Mouse (Mus musculus): ENCODE data around the gene Cenpt. TPM values are rescaled to one million over a fixed set of nuclear protein-coding genes. Genes with fewer than 3 reads are reported as not detected.

The Cenpt gene
- polyA plus RNA-seq (2014; fragmentation: Nextera tagmentation; extraction: Ambion mirVana) = 45.7 and 47.9 TPM in 2 replicates

GRCm38 (mm10) chr8:105853178-105853577 lies at the start of gene Cenpt:
Gene Cenpt, minus strand, starts transcription at chr8:105853278.
- Histone ChIP-seq H3K36me3 (ENCODE audit: control insufficient read depth, insufficient read depth, low read length) (peaks cover 4% of the 10 kb centered on the region; the same call in 1 of the 2 replicates), H3K9me3 (replicated peaks; ENCODE audit: control insufficient read depth, low read length) (no peaks in the 10 kb centered on the region), H3K4me1 (ENCODE audit: control insufficient read depth, insufficient read depth, low read length) (peaks cover 29% of the 10 kb centered on the region), H3K4me3 (ENCODE audit: low read depth, low read length) (no peak within 1 kb of the TSS), H3K27ac (ENCODE audit: low read depth, low read length) (no peak within 1 kb of the TSS), H3K27me3 (ENCODE audit: control insufficient read depth, insufficient read depth, low read length) (no peaks in the 10 kb centered on the region), H3K9ac (ENCODE audit: low read depth, low read length) (no peak within 1 kb of the TSS), H3K4me2 (no peak within 1 kb of the TSS)
- WGBS (ENCODE audit: insufficient replicate concordance) = 84% methylated on average over 3 of the region's 3 CpGs
- ATAC-seq (replicated peaks; ENCODE audit: insufficient number of reproducible peaks, low FRiP score, low TSS enrichment) = no peak

- Histone ChIP-seq H3K9me3 (replicated peaks; ENCODE audit: control insufficient read depth, low read length) (no peaks in the 10 kb centered on the region), H3K4me3 (ENCODE audit: low read depth, low read length) (peak overlapping the region; percentile 79), H3K4me1 (ENCODE audit: control insufficient read depth, insufficient read depth, low read length) (peaks cover 5% of the 10 kb centered on the region), H3K9ac (ENCODE audit: low read depth, low read length) (peak overlapping the region; percentile 100), H3K4me2 (peak overlapping the region; percentile 92), H3K36me3 (ENCODE audit: control insufficient read depth, insufficient read depth, low read length) (no peaks in the 10 kb centered on the region), H3K27me3 (ENCODE audit: control insufficient read depth, insufficient read depth, low read length) (no peaks in the 10 kb centered on the region), H3K27ac (ENCODE audit: low read depth, low read length) (peak overlapping the region; percentile 82)
- 29% methylated on average over 16 of the region's 16 CpGs for WGBS (ENCODE audit: insufficient replicate concordance)
- ATAC-seq (replicated peaks; ENCODE audit: insufficient number of reproducible peaks, low FRiP score, low TSS enrichment) = no peak
Measured at GRCm38 (mm10) chr8:105900941-105901616, 48.0 kb upstream of the Cenpt start.

- H3K27ac ChIP-seq (ENCODE audit: low read depth, low read length) = peak within 1 kb of the TSS; percentile 82
- ATAC-seq (replicated peaks; ENCODE audit: insufficient number of reproducible peaks, low FRiP score, low TSS enrichment) = peak; percentile 88
- H3K9me3 ChIP-seq (replicated peaks; ENCODE audit: control insufficient read depth, low read length) = no peaks in the 10 kb centered on the region
- H3K36me3 ChIP-seq (ENCODE audit: control insufficient read depth, insufficient read depth, low read length) = no peaks in the 10 kb centered on the region
- H3K27me3 ChIP-seq (ENCODE audit: control insufficient read depth, insufficient read depth, low read length) = no peaks in the 10 kb centered on the region
- H3K9ac ChIP-seq (ENCODE audit: low read depth, low read length) = peak within 1 kb of the TSS; percentile 100
- peaks cover 5% of the 10 kb centered on the region for H3K4me1 ChIP-seq (ENCODE audit: control insufficient read depth, insufficient read depth, low read length)
- WGBS (ENCODE audit: insufficient replicate concordance) = under 1% methylated on average over 68 of the region's 68 CpGs
- H3K4me3 ChIP-seq (ENCODE audit: low read depth, low read length) = peak within 1 kb of the TSS; percentile 79
- peak within 1 kb of the TSS; percentile 92 for H3K4me2 ChIP-seq
Measured at GRCm38 (mm10) chr8:105900180-105900940, 47.3 kb upstream of the Cenpt start, which contains the start of gene Pskh1. Gene Pskh1, plus strand, starts transcription at chr8:105900441.

GRCm38 (mm10) chr8:105897801-105898480 lies 44.9 kb upstream of the Cenpt start:
- 71% methylated on average over 9 of the region's 9 CpGs for WGBS (ENCODE audit: insufficient replicate concordance)
- Histone ChIP-seq H3K4me1 (ENCODE audit: control insufficient read depth, insufficient read depth, low read length) (peaks cover 5% of the 10 kb centered on the region), H3K36me3 (ENCODE audit: control insufficient read depth, insufficient read depth, low read length) (no peaks in the 10 kb centered on the region), H3K27me3 (ENCODE audit: control insufficient read depth, insufficient read depth, low read length) (no peaks in the 10 kb centered on the region), H3K4me3 (ENCODE audit: low read depth, low read length) (no peak overlapping the region), H3K9me3 (replicated peaks; ENCODE audit: control insufficient read depth, low read length) (no peaks in the 10 kb centered on the region), H3K27ac (ENCODE audit: low read depth, low read length) (no peak overlapping the region), H3K4me2 (no peak overlapping the region), H3K9ac (ENCODE audit: low read depth, low read length) (no peak overlapping the region)
- no peak for ATAC-seq (replicated peaks; ENCODE audit: insufficient number of reproducible peaks, low FRiP score, low TSS enrichment)

- Histone ChIP-seq H3K36me3 (ENCODE audit: control insufficient read depth, insufficient read depth, low read length) (peaks cover 27% of the 10 kb centered on the region), H3K4me1 (ENCODE audit: control insufficient read depth, insufficient read depth, low read length) (no peaks in the 10 kb centered on the region), H3K9ac (ENCODE audit: low read depth, low read length) (no peak within 1 kb of the TSS), H3K27me3 (ENCODE audit: control insufficient read depth, insufficient read depth, low read length) (no peaks in the 10 kb centered on the region), H3K9me3 (replicated peaks; ENCODE audit: control insufficient read depth, low read length) (no peaks in the 10 kb centered on the region), H3K4me3 (ENCODE audit: low read depth, low read length) (no peak within 1 kb of the TSS), H3K4me2 (no peak within 1 kb of the TSS; the same call in 1 of the 2 replicates), H3K27ac (ENCODE audit: low read depth, low read length) (no peak within 1 kb of the TSS; the same call in 1 of the 2 replicates)
- WGBS (ENCODE audit: insufficient replicate concordance) = 12% methylated on average over 11 of the region's 11 CpGs
- peak; percentile 56 for ATAC-seq (replicated peaks; ENCODE audit: insufficient number of reproducible peaks, low FRiP score, low TSS enrichment)
Measured at GRCm38 (mm10) chr8:105893339-105893738, 40.3 kb upstream of the Cenpt start, which contains the start of gene Nrn1l. Gene Nrn1l, plus strand, starts transcription at chr8:105893567.

GRCm38 (mm10) chr8:105892432-105892831 lies 39.4 kb upstream of the Cenpt start:
- 86% methylated on average over 6 of the region's 6 CpGs for WGBS (ENCODE audit: insufficient replicate concordance)
- Histone ChIP-seq H3K4me2 (no peak overlapping the region), H3K27ac (ENCODE audit: low read depth, low read length) (no peak overlapping the region; the same call in 1 of the 2 replicates), H3K27me3 (ENCODE audit: control insufficient read depth, insufficient read depth, low read length) (no peaks in the 10 kb centered on the region), H3K9me3 (replicated peaks; ENCODE audit: control insufficient read depth, low read length) (no peaks in the 10 kb centered on the region), H3K4me3 (ENCODE audit: low read depth, low read length) (no peak overlapping the region), H3K36me3 (ENCODE audit: control insufficient read depth, insufficient read depth, low read length) (peaks cover 35% of the 10 kb centered on the region), H3K4me1 (ENCODE audit: control insufficient read depth, insufficient read depth, low read length) (no peaks in the 10 kb centered on the region), H3K9ac (ENCODE audit: low read depth, low read length) (no peak overlapping the region)
- ATAC-seq (replicated peaks; ENCODE audit: insufficient number of reproducible peaks, low FRiP score, low TSS enrichment) = no peak

GRCm38 (mm10) chr8:105890870-105891269 lies 37.8 kb upstream of the Cenpt start:
- Histone ChIP-seq H3K27me3 (ENCODE audit: control insufficient read depth, insufficient read depth, low read length) (no peaks in the 10 kb centered on the region), H3K4me1 (ENCODE audit: control insufficient read depth, insufficient read depth, low read length) (no peaks in the 10 kb centered on the region), H3K36me3 (ENCODE audit: control insufficient read depth, insufficient read depth, low read length) (peaks cover 46% of the 10 kb centered on the region), H3K9ac (ENCODE audit: low read depth, low read length) (no peak overlapping the region), H3K4me2 (no peak overlapping the region), H3K4me3 (ENCODE audit: low read depth, low read length) (no peak overlapping the region), H3K27ac (ENCODE audit: low read depth, low read length) (no peak overlapping the region), H3K9me3 (replicated peaks; ENCODE audit: control insufficient read depth, low read length) (no peaks in the 10 kb centered on the region)
- no peak for ATAC-seq (replicated peaks; ENCODE audit: insufficient number of reproducible peaks, low FRiP score, low TSS enrichment)
- 92% methylated on average over 6 of the region's 6 CpGs for WGBS (ENCODE audit: insufficient replicate concordance)

GRCm38 (mm10) chr8:105889756-105890465 lies 36.8 kb upstream of the Cenpt start:
- no peaks in the 10 kb centered on the region for H3K9me3 ChIP-seq (replicated peaks; ENCODE audit: control insufficient read depth, low read length)
- no peak overlapping the region for H3K4me3 ChIP-seq (ENCODE audit: low read depth, low read length)
- WGBS (ENCODE audit: insufficient replicate concordance) = 95% methylated on average over 12 of the region's 12 CpGs

More at GRCm38 (mm10) chr8:105889756-105890465, 36.8 kb upstream of the Cenpt start:
- H3K9ac ChIP-seq (ENCODE audit: low read depth, low read length) = no peak overlapping the region
- no peak overlapping the region for H3K27ac ChIP-seq (ENCODE audit: low read depth, low read length)
- no peaks in the 10 kb centered on the region for H3K27me3 ChIP-seq (ENCODE audit: control insufficient read depth, insufficient read depth, low read length)
- H3K36me3 ChIP-seq (ENCODE audit: control insufficient read depth, insufficient read depth, low read length) = peaks cover 52% of the 10 kb centered on the region
- H3K4me2 ChIP-seq = no peak overlapping the region
- no peaks in the 10 kb centered on the region for H3K4me1 ChIP-seq (ENCODE audit: control insufficient read depth, insufficient read depth, low read length)
- no peak for ATAC-seq (replicated peaks; ENCODE audit: insufficient number of reproducible peaks, low FRiP score, low TSS enrichment)
